Mouse (Mus musculus) adrenal gland (tissue): Measurements from ENCODE around the gene Qrich2.
"Not testable (repeated sequence)": the region's sequence is repeated elsewhere in the genome, so short reads cannot be mapped to it uniquely, and the experiment has no call there.

ENCODE experiments used
- intact Hi-C: fragments of 180-260 bp; cut with DNase I; formaldehyde crosslinking; loops from one replicate; pipeline ENCODE4 v1.15.1; 2025

Gene Qrich2

DNA sequence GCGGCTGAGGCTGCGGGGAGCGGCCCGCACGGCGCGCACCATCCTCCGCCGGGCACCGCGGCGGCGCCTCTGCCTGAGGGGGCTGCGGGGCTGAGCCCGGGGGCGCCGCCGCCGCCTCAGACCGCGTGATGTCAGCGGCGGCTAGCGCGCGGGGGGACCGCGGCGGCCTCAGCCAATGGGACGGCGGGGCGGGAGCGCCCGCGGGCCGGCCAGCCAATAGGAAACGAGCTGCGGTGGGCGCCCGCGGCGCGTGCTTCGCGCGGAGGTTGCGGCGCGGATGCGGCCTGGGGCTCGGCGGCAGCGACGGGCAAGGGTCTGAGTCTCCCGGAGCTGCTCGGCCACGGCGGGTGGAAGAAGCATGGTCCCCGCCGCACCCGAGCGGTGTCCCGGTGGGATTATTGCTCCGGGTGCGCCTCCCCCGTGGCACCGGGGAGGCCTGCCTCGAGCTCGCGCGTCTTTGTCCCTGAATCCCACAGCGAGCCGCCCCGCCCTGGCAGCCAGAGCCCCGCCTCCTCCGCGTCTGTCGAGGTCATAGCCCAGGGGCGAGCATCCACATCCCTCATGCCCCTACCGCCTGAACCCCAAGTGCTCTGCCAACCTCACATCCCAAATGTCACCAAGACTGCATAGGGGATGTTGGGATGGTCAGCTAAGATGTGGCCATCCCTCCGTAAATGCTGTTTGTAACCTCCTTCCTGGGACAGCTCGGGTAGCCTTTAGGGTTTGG lies 53.0 kb downstream of the Qrich2 start, which contains the start of gene Rnf157:
Gene Rnf157 (minus strand): TSS at position 129 of the 727 bp plus-strand sequence.
- intact Hi-C loops: no loop called here

DNA sequence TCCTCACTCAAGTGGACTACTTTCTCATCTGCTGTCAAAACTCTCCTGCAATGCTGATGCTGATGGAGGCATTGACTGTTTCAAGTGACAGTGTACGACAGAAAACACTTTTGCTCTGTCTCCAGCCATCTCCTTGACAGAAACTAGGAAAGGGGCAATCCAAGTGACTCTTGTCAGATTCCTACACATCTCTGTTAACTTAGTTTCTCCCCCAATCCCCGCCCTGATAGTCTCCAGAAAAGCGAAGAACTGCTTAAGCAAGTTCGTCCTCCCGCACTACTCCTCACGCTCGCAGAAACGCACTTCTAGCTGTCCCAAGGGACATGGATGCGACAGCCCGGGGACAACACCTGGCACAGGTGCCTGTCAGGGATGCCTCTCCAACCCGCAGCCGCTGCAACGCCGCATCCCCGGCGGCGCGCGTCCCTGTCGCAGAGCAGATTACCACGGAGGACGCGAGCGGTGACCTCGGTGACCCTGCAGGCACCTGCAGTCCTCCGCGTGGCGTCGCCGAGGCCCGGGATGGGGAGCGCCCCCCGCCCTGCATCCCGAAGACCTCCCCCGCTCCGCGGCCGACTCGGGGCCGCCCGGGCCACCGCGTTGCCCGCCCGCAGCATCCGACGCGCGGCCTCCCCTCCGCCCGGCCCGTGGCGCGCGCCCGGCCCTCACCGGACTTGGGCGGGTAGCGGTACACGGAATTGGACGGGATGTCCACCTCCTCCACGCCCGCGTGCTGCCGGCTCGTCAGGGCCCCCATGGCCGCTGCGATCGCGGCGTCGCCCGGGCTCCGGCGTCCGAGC lies 53.8 kb downstream of the Qrich2 start:
- intact Hi-C loops: no loop called here

DNA sequence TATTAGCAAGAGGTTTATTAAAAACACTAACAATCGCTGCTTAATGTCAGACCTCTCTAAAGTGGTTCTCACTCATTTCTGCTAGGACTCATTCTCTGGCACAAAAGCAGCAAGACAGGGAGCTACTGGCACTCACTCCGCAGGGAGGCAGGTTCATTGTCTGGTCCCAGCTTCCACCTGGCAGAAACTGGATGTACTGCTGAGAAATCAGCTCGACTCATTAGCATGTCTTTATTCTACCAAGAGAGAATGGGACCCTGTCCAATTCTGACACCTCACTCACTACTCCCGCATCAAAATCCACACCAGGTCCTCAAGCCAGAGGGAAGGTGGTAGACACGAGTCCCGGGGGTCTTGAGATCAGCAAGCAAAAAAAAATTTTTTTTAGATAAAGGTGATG lies 54.5 kb downstream of the Qrich2 start:
- intact Hi-C loops: no loop called here

DNA sequence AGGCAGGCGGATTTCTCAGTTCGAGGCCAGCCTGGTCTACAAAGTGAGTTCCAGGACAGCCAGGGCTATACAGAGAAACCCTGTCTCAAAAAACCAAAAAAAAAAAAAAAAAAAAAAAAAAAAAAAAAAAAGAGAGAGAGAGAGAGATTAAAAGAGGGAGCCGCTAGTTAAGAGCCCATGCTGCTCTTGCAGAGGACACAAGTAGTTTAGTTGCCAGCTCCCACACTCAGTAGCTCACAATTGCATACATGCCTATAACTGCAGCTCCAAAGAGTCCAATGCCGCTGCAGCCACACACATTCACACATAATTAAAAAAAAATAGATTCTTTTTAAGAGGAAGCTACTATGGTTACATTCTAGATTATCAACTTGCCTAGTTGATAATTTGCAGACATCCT lies 55.6 kb downstream of the Qrich2 start:
- intact Hi-C loops: not testable (repeated sequence)

DNA sequence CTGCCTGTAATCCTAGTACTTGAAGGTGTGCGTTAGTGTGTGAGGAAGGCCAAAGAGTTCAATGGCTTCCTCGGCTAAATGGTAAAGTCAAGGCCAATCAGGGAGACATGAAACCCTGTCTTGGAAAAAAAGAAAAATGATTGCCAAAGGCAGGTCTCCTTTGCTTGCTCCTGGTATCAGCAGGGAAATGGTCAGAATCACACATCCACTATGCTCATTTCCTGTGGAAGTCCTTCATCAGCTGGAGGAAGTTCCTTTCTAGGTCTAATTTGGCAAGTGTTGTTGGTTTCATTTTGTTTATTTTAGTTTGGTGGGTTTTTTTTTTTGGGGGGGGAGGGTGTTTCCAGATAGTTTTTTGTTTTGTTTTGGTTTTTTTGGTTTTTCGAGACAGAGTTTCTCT lies 57.0 kb downstream of the Qrich2 start:
- intact Hi-C loops: no loop called here

DNA sequence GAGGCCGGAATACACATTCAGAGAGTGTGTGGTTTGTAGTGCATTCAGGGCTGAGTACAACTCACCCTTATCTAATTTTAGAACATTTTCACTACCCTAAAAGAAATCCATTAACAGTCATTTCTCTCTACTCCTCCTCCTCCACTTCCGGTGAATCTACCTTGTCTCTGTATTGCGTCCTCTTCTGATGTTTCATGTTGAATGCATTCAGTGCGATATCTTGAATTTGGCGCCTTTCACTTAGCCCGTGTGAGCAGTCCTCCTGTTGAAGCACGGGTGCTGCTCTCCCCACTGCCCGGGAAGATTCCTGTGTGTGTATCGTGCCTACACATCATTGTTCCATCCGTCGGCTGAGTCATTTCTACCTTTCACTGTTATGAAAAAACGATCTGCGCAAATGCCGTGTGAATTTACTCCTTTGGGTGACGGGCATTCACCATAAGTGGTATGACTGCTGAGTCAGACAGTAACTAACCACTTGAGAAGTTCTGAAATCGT lies 59.8 kb downstream of the Qrich2 start:
- intact Hi-C loops: no loop called here

DNA sequence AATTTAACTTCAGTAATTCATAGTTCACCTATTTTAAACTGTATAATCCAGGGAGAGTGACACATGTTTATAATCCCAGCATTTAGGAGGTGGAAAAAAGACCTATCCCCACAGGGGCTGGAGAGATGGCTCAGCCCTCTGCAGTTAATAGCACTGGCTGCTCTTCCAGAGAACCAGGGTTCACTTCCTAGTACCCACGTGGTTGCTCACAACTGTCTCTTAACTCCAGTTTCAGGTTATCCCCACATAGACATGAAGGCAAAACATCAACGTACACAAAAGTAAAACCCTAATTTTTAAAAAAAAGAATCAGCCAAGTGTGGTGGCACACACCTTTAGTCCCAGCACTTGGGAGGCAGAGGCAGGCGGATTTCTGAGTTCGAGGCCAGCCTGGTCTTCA lies 60.4 kb downstream of the Qrich2 start:
- intact Hi-C loops: no loop called here

DNA sequence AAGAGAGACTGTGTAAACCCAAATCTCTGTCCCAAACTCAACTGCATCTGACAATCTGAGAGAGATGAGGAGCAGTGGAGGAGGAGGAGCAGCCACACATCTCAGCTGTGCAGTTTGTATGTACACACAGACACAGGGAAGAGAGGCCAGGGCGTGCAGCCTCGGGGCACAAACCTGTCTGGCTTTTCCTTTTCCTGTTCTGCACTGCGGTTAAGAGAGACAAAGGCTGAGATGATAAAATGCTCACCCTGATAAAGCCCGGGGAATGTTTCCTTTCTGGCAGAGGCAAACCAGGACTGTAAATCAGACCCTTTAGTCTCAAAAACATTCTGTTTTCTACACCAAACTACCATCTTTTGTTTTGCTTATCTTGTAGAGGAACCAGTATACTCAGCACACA lies 65.5 kb downstream of the Qrich2 start:
- intact Hi-C loops: no loop called here

DNA sequence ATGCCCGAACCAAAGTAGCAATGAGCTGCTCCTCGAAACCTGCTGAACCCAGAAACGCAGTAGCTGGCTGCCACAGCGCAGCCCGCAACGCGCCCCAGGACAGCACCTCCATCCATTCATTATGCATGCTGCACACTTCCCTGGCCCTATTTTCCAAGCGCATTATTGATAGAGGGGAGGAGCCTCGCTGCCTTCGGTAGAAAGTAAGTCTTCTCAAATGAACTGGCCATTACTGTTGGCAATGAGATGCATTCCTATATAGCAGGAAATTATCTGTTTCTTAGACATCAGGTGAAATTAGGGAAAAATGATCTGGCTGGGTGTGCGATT lies 67.7 kb downstream of the Qrich2 start:
- intact Hi-C loops: no loop called here

DNA sequence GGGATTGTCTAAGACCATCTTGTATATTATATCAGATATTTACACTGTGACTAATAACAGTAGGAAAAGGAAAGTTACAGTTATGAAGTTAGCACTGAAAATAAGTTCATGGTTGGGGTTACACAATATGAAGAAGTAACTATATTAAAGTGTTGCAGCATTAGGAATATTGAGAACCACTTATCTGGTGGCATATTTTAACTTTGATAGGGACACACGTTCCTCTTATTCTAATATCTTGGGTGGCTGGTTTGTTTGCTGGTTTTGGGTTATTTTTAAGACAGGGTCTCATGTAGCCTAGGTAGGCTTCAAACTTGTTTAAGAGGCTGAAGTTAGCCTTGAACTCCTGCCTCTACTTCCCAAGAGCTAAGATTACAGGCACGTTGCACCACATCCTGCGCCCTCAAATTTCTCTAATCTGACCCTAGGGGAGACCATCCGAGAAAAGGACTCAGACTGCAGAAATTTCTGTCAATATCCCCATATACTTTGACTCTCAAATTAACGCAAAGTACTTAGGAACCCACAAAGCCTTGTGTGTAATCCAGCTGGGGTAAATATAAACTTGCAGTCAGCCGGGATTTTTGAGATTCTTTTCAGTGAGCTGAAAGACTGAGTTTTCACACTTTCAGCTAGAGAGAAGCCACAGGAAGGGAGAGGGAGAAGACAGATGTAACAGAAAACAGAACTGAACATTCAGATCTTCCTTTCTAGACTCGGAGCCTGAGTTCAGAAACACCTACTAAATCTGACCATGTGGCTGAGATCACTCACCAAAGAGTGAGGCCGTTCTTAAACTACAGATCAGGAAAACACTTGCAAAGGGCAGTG lies 68.3 kb downstream of the Qrich2 start:
- intact Hi-C loops: no loop called here

DNA sequence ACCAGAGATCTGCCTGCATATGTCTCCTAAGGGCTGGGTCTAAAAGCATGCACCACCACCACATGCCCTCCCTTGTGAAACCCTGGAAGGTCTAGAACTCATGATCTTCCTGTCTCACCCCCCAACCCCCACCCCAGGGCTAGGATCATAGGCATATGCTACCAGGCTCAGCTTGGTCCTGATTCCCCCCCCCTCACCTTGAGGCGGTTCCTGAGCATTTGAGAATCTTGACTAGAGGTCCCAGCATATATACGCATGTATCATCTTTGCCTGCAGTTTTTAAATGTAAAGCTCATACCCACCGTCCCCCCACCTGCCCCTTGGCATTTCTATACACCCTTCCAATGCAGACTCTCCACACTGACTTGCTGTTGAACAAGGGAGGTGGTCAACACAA lies 69.1 kb downstream of the Qrich2 start:
- intact Hi-C loops: no loop called here

DNA sequence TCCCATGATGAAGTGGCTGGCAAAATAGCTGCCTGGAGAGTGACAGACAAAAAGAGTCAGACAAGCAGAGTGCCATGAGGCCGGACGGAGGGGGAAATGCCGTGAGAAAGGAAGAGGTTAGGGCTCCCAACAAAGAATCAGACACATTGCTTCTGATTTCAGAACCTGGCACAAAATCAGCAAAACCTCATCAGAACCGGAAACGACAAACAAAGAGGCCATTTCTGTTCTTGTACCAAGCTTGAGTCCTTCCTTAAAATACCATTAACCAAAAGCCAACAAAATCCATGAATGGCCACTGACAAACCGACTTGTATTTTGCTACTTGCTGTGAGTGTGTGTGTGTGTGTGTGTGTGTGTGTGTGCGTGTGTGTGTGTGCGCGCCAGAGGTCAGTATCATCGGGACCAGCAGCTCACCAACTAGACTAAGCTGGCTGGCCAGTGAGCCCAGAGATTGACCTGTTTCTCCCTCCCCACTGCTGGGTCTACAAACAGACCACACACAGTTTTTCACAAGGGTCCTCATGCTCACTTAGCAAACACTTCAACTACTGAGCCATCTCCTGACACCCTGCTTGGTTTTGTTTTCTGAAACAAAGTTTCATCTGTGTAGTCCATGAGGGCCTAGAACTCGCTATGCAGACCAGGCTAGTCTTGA lies 69.6 kb downstream of the Qrich2 start:
- intact Hi-C loops: no loop called here

DNA sequence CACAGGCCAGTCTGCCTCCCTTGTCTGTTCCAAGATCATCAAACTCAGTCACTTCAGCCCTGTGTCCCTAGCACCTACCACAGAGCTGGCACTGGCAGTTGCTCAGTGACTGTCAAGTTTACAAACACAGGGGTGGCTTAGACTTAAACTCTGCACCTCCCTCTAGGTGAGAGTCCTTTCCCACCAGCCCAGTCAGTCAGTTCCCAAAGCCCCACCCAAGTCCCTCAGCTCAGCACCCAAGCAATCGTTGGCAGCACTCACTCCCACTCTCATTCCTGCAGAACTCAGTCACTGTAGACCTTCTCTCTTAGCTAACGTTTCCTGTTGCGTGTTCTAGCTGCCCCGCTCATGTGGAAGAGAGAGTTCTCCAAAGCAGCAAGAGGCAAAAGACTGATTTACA lies 71.3 kb downstream of the Qrich2 start:
- intact Hi-C loops: no loop called here
